Mouse (Mus musculus) liver, embryonic 14.5 days (tissue): Measurements from ENCODE around the gene Cd3g. TPM values are rescaled to one million over a fixed set of nuclear protein-coding genes. Genes with fewer than 3 reads are reported as not detected.

Experiments used
- ATAC-seq: fragments of 200-750 bp; cut with Nextera tagmentation; 2 replicates; pipeline ENCODE4 v1.8.0; 2017; ENCODE audit warnings: moderate number of reproducible peaks, mild to moderate bottlenecking, moderate library complexity; ENCODE audit not compliant: insufficient read depth
- DNase-seq, 3 experiments: peaks; one replicate each; pipeline ENCODE4 v3.0.0-alpha.2; 2012 to 2013; ENCODE audit warnings: low read depth in 3 of 3, low spot score in 3 of 3
- H3K27ac ChIP-seq: fragments of 300-500 bp; sonication (generic); 2 replicates; pipeline ENCODE4 v1.5.1; 2014; ENCODE audit warnings: moderate library complexity, mild to moderate bottlenecking, control low read depth, inconsistent platforms
- H3K27me3 ChIP-seq: fragments of 300-500 bp; sonication (generic); 2 replicates; pipeline ENCODE4 v1.6.1; 2014; ENCODE audit warnings: mild to moderate bottlenecking, low read length, moderate library complexity; ENCODE audit not compliant: control insufficient read depth, insufficient read depth
- H3K36me3 ChIP-seq: fragments of 300-500 bp; sonication (generic); replicated peaks from 2 replicates; pipeline ENCODE4 v1.6.1; 2014; ENCODE audit warnings: low read depth; ENCODE audit not compliant: control insufficient read depth, insufficient read depth
- H3K4me1 ChIP-seq, 2 experiments: fragments of 200-500 bp in 1 of 2; fragments of 300-500 bp in 1 of 2; sonication (generic) in 1 of 2; replicated peaks; 2 replicates each; pipeline ENCODE4 v1.6.1; 2012 to 2014; ENCODE audit warnings: antibody characterized with exemption in 1 of 2, inconsistent platforms in 1 of 2, low read length in 1 of 2; ENCODE audit not compliant: control insufficient read depth in 2 of 2, insufficient read depth in 2 of 2
- H3K4me2 ChIP-seq: fragments of 300-500 bp; sonication (generic); 2 replicates; pipeline ENCODE4 v1.6.1; 2014; ENCODE audit warnings: low read depth, mild to moderate bottlenecking, control low read depth, moderate library complexity
- H3K4me3 ChIP-seq, 2 experiments: fragments of 200-500 bp in 1 of 2; fragments of 300-500 bp in 1 of 2; sonication (generic) in 1 of 2; 2 replicates each; pipeline ENCODE4 v1.5.1; 2012 to 2014; ENCODE audit warnings: low read depth in 2 of 2, low read length in 2 of 2, mild to moderate bottlenecking in 2 of 2, control low read depth in 1 of 2, inconsistent platforms in 1 of 2, moderate library complexity in 1 of 2; ENCODE audit not compliant: insufficient read depth in 1 of 2
- H3K9ac ChIP-seq: fragments of 300-500 bp; sonication (generic); replicated peaks from 2 replicates; pipeline ENCODE4 v1.6.1; 2014; ENCODE audit warnings: mild to moderate bottlenecking, control low read depth, moderate library complexity
- H3K9me3 ChIP-seq: fragments of 300-500 bp; sonication (generic); 2 replicates; pipeline ENCODE4 v1.6.1; 2016; ENCODE audit warnings: low read length, mixed read lengths; ENCODE audit not compliant: control insufficient read depth
- CTCF ChIP-seq: IDR thresholded peaks from 2 replicates; pipeline ENCODE4 v1.5.1; 2016; ENCODE audit warnings: antibody characterized with exemption, low read depth, control low read depth
- EP300 ChIP-seq: IDR thresholded peaks from 2 replicates; pipeline ENCODE4 v1.6.1; 2016; ENCODE audit warnings: antibody characterized with exemption, low read depth
- WGBS: fragments of 180-500 bp; shearing (Covaris S2); extraction: QIAGEN DNeasy Blood & Tissue Kit; methylation state at CpG from one replicate; pipeline ENCODE4 v1.1.7; 2014; ENCODE audit not compliant: insufficient replicate concordance; 5-methylcytosine and 5-hydroxymethylcytosine counted together
- polyA plus RNA-seq, 2 experiments: library from polyadenylated mRNA; depleted of rRNA in 1 of 2; stranded (reverse) in 1 of 2; unstranded in 1 of 2; fragments of >200 nt; fragmentation: Nextera tagmentation in 1 of 2; extraction: Ambion mirVana in 1 of 2; gene quantifications; 2 replicates each; pipeline versions ENCODE4 v1.2.1 to v1.2.3; 2012 to 2014

Cd3g gene
- polyA plus RNA-seq, 2 experiments = 0.09 to 0.25 TPM

- Histone ChIP-seq H3K36me3 (no peaks in the 10 kb centered on the region; the same call in none of the 2 replicates), H3K9ac (peak overlapping the region; percentile 7; the same call in 1 of the 2 replicates), H3K4me2 (peak overlapping the region; percentile 91), H3K9me3 (no peaks in the 10 kb centered on the region), H3K4me3 (peak overlapping the region; percentile 73 to 86), H3K27me3 (no peaks in the 10 kb centered on the region), H3K27ac (peak overlapping the region; percentile 65), H3K4me1 (peaks cover 13 to 17% of the 10 kb centered on the region in 2 experiments)
- 11% methylated on average over 10 of the region's 10 CpGs for WGBS
- ATAC-seq (peak; percentile 18; the same call in 1 of the 2 replicates), DNase-seq (no peak)
- TF ChIP-seq EP300 (no peak), CTCF (no peak)
Observed at GRCm38 (mm10) chr9:44965833-44966466, 14.3 kb downstream of the Cd3g start.

- WGBS = under 1% methylated on average over 39 of the region's 39 CpGs
- Histone ChIP-seq H3K36me3 (no peaks in the 10 kb centered on the region; the same call in none of the 2 replicates), H3K4me1 (peaks cover 13 to 17% of the 10 kb centered on the region in 2 experiments), H3K27me3 (no peaks in the 10 kb centered on the region), H3K9me3 (no peaks in the 10 kb centered on the region), H3K27ac (peak within 1 kb of the TSS; percentile 65), H3K4me2 (peak within 1 kb of the TSS; percentile 91), H3K4me3 (peak within 1 kb of the TSS; percentile 73 to 100), H3K9ac (peak within 1 kb of the TSS; percentile 85)
- peak; percentile 95 for ATAC-seq
- peak; percentile 97 to 98 (median 98) for DNase-seq
- no peak for TF ChIP-seq EP300
- TF ChIP-seq CTCF = no peak
Observed at GRCm38 (mm10) chr9:44965126-44965832, 15.0 kb downstream of the Cd3g start, which contains the start of gene Ube4a. Ube4a (minus strand) TSS chr9:44965600.

- Histone ChIP-seq H3K4me2 (no peak overlapping the region), H3K4me1 (no peaks in the 10 kb centered on the region; a peak in 1 of 4 replicates), H3K9me3 (no peaks in the 10 kb centered on the region), H3K9ac (no peak overlapping the region), H3K36me3 (peaks cover 28% of the 10 kb centered on the region), H3K27ac (no peak overlapping the region), H3K4me3 (no peak overlapping the region), H3K27me3 (no peaks in the 10 kb centered on the region)
- ATAC-seq = no peak
- TF ChIP-seq CTCF = no peak
- TF ChIP-seq EP300 = no peak
- no peak for DNase-seq
- 74% methylated on average over 3 of the region's 3 CpGs for WGBS
Observed at GRCm38 (mm10) chr9:44954432-44954831, 25.8 kb downstream of the Cd3g start.

GRCm38 (mm10) chr9:44947836-44948235 lies 32.4 kb downstream of the Cd3g start:
- Histone ChIP-seq H3K9me3 (no peaks in the 10 kb centered on the region), H3K27ac (no peak overlapping the region), H3K36me3 (peaks cover 29% of the 10 kb centered on the region), H3K4me2 (no peak overlapping the region), H3K27me3 (no peaks in the 10 kb centered on the region), H3K9ac (no peak overlapping the region), H3K4me3 (no peak overlapping the region), H3K4me1 (no peaks in the 10 kb centered on the region)
- 80% methylated on average over 5 of the region's 5 CpGs for WGBS
- TF ChIP-seq EP300 (no peak), CTCF (no peak)
- ATAC-seq (no peak), DNase-seq (no peak)

- DNase-seq = no peak
- Histone ChIP-seq H3K27ac (no peak overlapping the region), H3K4me3 (no peak overlapping the region), H3K9me3 (no peaks in the 10 kb centered on the region), H3K4me2 (no peak overlapping the region), H3K27me3 (no peaks in the 10 kb centered on the region), H3K9ac (no peak overlapping the region), H3K4me1 (no peaks in the 10 kb centered on the region), H3K36me3 (peaks cover 37% of the 10 kb centered on the region)
- ATAC-seq = no peak
- no peak for TF ChIP-seq CTCF
- WGBS = 75% methylated on average over 7 of the region's 7 CpGs
Observed at GRCm38 (mm10) chr9:44946185-44946695, 34.0 kb downstream of the Cd3g start.
